Mouse (Mus musculus) neutrophil, adult 5-6 weeks (primary cell): ENCODE data around the gene Ric8a. TPM values are rescaled to one million over a fixed set of nuclear protein-coding genes. Genes with fewer than 3 reads are reported as not detected.

ENCODE experiments used
- ATAC-seq: fragments of 151-379, 151-347 bp; 2 replicates; pipeline ENCODE4 v1.8.0; 2017; ENCODE audit warnings: mild to moderate bottlenecking, moderate TSS enrichment; ENCODE audit not compliant: insufficient number of reproducible peaks, poor library complexity, low FRiP score, severe bottlenecking; ENCODE audit errors: extremely low read depth
- total RNA-seq: library from RNA; stranded (forward); fragments of 200-1000 nt; gene quantifications from 2 replicates; pipeline ENCODE4 v1.2.3, GENCODE M21; 2017

Ric8a gene
- total RNA-seq: 120 and 128 TPM in 2 replicates

DNA sequence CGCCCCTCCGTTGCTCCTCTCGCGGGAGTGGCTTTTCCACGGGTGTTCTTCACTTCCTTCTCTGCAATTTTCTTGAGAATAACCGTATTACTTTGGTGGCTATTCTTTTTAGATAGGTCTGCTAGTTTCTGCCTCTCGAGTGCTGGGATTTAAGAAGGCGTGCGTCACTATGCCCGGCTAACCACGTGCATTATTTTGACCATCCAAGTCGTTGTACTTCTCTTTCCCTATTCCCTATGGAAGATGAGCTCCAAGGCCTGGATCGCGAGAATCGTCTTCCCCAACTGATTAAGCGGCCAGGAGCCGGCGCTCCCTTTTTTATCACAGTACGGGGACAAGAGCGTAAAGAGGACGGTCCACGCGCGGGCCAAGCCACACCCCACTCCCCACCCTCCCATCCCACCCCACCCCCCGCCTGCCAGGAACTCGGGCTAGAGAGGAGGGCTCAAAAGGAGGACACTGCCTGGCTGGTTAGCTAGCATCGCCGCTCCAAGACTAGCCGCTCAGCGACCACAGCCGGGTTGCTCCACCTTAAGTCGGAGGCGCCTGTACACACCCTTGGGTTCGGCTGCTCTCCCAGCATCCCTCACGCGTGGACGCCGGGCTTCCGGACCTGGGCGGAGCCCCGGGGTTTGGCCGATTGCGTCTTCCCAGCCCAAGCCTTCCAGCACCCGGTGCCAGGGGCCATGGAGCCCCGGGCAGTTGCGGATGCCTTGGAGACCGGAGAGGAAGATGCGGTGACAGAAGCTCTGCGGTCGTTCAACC, at the start of gene Ric8a:
TSS of gene Ric8a (plus strand) at position 173 of the 765 bp plus-strand sequence.
- ATAC-seq: peak; percentile 69

DNA sequence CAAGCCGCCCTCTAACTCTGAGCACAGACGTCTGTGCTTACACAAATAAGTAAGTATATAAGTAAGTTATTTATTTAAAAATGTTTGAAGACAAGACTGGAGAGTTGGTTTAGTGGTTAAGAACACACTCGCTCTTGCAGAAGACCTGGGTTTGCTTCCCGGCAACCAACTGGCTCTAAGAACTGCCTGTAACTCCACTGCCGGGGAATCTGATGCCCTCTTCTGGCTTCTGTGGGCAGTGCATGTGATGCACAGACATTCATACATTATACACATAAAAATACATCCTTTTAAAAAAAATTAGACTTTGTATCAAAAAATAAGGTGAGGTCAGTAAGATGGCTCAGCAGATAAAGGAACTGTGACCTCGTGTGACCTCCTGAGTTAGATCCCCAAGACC, 46.3 kb upstream of the Ric8a start:
- no peak for ATAC-seq

DNA sequence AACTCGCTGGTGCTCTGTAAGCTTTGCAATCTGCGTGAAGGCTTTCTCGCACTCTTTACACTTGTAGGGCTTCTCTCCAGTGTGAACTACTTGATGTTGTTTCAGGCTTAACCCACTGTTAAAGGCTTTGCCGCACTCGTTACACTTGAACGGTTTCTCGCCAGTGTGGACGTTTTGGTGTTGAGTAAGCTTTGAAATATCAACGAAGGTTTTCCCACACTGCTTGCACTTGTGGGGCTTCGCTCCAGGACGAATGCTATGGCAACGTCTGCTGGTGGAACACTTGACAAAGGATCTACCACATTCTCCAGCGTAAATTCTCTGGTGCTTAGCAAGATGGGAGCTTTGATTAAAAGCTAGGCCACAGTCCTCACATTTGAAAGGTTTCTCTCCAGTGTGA, 45.0 kb upstream of the Ric8a start:
- no peak for ATAC-seq

DNA sequence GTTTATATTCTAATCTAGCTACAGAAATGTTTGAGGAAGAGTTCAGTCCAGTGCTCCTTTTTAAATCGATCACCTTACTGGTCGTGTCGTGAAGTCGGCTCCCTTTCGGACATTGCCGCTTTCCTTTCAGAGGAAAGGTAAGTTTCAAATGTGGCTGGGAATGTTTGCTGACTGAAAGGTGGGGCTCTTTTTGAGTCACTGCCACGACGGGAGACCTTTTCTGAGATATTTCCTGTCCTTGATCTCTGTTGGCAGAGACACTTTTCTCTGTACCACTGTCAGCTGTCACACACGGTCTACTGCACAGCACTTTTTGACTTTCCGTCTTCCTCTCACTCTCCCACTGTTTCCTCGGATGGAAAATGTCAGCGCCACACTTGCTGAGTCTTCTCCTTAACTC, 43.9 kb upstream of the Ric8a start:
- ATAC-seq: no peak

DNA sequence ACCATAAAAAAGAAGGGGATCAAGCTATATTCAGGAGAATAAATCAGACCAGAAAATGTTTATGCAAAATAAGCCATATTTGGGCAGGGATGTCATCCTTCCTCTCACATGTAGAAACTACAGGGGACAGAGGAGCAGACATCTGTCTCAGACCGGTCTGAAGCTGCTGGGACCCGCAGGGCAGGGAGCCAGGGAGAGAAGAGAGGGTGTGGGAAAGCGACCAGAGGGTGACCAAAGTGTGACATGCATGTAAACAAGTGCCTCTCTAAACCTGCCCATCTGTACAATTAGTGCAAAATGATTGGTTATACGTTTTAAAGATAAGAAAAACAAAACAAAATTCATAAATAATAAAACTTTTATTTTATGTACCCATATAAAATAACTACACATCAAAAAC, 36.6 kb upstream of the Ric8a start:
- ATAC-seq: no peak

DNA sequence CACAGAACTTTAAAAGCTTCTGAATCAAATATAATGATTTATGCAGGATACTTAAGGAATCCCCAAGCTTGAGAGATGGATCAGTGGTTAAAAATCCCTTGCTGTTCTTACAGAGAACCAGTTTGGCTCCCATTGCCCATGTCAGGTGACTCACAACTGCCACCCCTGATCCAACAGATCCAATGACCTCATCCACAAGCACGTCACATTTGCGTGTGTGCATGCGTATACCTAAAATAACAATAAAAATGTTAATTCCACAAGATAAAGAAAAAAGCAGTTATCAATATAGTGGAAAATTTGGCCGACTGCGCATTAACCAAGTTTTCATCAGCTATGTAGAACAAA, 35.5 kb upstream of the Ric8a start:
- ATAC-seq: no peak

DNA sequence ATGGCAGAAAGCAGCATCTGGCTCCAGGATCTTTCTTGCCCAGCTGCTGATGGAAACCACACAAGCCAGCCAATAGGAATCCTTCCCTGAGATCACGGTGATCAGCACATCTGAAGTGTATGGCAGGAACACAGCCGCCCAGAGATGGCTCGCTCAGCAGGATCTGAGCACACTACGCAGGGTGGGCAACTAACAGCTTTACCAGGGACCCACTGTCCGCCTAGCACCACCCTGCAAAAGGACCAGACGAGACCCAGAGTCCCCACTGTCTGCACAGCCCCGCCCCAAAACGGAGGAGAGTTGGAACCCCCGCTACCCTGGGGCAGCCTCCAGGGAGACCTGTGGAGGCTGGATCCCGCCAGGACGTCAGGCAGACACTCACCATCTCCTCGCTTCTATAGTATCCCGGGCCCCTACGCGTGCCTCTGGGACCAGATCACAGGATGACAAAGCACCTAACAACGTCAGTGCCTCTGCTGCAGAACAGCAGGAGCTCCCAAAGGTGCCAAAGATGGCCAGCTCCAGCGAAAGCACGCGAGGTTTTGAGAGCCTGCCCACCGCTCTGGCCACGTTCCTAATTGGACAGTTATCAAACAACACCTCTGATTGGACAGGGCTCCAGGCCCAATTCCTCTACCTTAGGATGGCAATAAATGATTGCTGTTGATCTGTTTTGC, 35.0 kb upstream of the Ric8a start, which contains the start of gene Zfp941:
TSS of gene Zfp941 (minus strand) at position 526 of the 677 bp plus-strand sequence.
- no peak for ATAC-seq

DNA sequence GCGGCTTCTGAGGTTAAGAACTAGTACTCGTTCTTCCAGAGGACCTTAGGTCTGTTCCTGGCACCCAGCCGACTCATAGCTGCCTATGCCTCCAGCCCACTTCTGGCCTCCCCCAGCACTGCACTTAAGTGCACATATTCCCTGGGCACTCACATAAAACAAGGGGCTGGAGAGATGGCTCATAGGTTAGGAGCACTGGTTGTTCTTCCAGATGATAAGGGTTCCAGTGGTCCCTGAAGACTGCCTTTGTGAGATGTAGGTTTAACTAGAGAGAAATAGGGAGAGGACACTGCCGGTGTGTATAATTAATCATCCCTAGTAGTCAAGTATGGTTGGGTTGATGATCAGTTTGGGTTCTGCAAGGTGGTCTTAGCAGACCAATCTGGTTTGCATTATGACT, 34.0 kb upstream of the Ric8a start:
- no peak for ATAC-seq

DNA sequence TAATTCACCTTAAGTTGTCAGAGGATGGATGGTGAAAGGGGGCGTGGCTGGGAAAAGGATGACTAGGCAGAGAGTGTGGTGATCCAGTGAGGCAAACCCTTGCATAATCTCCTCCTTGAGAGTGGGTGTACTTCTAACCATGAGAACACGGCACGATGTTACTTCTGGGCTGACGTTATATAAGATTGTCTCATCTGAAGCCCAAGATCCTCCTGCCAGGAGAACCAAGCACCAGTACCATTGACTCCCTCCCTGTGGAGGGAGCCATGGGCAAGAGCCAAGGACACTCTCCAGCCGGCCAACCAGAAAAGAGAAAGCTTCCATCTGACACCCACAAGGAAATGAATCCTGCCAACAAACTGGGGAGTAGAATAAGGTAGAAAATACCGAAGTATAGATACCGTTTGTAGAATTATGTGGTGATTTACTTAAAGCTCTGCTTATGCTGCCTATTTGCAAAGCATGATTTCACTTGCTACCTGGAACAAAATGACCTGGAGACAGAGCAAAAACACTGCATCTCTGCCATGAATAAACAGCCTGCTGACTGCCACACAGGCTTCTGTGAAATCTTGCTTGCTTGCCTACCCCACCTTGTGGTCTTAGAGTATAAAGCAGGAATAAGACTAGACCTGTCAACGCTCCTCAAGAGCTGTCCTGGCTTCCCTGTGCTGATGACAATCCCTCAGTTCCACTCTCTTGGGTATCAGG, 28.4 kb upstream of the Ric8a start:
- ATAC-seq: no peak

DNA sequence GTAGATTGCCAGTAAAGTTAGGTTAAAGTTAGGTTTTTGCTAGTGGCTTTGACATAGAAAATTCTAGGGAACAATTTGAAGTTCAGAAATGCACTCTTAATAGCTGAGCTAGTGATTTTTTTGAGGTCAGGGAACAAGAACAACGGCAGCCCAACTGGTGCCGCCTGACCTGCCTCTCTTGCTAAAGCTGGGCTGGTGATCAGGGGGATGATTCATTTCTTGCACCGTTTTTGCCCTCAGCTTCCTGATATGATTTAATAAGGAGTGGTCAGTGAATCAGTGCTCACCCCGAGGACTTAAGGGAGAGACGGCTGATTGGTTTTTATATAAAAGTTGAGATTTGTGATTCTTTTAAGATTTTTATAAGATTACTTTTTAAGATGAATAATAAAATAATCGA, 25.3 kb upstream of the Ric8a start:
- ATAC-seq: no peak

DNA sequence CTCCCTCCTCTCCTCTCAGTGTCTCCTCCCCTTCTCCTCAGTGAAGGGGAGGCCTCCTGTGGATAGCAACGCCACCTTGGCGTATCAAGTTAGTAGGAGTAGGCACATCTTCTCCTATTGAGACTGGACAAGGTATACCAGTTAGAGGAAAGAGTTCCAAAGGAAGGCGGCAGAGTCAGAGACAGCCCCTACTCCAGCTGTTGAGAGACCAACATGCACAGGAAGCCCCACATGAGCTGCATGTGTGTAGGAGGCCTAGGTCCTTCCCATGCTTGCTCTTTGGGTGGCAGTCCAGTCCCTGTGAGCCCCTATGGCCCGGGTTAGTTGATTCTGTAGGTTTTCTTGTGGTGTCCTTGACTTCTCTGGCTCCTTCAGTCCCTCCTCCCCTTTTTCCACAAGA, 23.4 kb upstream of the Ric8a start:
- no peak for ATAC-seq

DNA sequence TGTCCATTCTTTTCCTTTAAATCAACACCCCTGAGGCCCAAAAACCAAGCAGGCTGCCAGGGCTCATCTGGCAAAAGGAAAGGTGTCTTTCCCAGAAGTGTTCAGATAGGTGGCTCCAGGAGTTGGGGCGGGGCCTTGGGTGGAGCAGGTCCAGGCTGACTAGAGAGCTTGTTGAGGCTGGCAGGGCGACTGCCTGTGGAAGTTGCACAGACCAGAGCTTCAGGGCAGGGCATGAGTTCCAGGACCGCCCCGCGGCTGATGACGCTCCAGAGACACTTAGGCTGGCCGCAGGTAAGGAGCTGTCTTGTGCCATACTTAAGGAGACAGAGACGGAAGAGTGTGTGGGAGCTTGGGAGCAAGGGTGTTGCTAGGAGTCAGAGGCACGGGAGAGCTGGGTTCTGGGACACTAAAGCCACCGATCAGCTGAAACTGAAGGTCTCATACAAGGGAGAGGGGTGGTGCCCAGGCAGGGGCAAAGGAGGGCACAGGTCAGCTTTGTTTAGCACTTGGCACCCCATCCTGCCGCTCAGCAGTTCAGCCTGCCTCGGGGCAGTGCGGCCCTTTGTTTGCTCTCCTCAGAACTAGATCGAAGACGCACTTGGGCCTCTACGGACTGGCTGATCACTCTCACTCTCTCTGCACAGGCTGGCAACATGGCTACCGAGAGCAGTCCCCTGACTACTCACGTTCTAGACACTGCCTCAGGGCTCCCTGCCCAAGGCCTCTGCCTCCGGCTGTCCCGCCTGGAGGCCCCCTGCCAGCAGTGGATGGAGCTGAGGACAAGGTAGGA, 21.6 kb upstream of the Ric8a start, which contains the start of gene Urah:
TSS of gene Urah (plus strand) at position 51 of the 790 bp plus-strand sequence.
- no peak for ATAC-seq

DNA sequence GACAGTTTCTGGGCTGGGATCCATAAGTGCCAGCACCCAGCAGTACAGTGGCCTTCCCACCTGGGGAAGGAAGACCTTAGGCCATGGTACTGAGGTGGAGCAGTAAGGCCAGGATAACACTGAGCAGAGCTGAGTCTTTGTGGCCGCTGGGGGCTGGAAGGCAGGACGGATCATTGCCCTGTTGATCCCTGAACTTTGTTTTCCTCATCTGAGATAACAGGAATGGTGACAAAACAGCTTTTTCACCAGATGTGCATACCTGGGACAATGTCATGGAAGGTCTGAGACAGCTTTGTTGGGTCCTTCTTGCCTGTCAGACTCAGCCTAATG, 21.0 kb upstream of the Ric8a start:
- ATAC-seq: no peak

DNA sequence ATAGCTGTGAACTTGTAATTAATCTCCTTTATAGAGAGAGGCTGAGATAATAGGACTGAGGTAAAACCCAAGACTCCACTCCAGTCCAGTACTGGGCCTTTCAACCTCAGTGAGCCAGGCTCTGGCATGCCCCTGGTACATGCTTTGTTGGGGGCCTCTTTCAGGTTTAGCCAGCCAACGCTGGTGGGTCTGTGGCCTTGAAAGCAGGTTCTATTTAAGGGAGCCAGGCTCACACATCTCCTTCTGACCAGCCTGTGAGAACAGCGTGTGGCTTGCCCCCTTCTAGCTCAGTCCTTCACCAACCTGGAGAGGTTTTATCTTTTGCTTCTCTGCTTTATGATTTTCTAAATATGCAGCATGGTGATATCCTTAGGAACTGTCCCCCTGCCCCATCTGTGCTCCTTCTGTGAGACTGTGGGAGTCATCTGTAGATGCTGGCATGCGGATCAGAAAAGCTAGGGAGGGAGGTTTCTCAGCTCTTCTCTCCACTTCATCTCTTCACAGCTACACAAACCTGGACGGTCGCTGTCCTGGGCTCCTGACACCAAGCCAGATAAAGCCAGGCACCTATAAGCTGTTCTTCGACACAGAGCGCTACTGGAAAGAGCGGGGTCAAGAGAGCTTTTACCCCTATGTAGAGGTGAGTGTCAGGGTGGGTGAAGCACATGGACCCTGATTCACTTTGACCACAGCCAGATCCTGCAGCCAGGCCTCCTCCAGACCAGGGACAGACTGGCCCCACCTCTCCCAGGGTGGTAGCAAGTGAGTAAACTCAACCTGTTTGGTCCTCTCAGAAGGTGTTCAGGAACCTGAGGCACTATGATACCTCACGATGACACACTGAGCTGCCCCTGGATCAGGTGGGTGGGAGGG, 20.3 kb upstream of the Ric8a start:
- ATAC-seq: no peak

DNA sequence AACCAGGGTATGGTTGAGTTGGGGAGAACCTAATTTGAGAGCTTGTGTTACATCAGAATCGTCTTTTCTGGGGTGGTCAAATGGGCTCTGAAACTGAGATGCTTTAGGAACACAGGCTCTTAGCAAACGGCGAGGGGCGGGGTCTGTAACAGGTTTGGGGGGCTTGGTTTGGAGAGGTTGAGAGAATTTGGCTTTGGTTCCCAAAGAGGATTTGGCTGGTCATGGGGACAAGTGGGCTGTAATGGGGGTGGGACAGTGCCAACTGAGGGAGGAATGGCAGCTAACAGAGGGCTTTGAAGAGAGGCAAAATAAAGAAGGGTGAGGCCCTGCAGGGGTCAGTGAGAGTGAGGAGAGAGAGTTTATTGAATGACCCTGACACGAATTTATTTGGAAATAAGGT, 17.2 kb upstream of the Ric8a start:
- no peak for ATAC-seq

DNA sequence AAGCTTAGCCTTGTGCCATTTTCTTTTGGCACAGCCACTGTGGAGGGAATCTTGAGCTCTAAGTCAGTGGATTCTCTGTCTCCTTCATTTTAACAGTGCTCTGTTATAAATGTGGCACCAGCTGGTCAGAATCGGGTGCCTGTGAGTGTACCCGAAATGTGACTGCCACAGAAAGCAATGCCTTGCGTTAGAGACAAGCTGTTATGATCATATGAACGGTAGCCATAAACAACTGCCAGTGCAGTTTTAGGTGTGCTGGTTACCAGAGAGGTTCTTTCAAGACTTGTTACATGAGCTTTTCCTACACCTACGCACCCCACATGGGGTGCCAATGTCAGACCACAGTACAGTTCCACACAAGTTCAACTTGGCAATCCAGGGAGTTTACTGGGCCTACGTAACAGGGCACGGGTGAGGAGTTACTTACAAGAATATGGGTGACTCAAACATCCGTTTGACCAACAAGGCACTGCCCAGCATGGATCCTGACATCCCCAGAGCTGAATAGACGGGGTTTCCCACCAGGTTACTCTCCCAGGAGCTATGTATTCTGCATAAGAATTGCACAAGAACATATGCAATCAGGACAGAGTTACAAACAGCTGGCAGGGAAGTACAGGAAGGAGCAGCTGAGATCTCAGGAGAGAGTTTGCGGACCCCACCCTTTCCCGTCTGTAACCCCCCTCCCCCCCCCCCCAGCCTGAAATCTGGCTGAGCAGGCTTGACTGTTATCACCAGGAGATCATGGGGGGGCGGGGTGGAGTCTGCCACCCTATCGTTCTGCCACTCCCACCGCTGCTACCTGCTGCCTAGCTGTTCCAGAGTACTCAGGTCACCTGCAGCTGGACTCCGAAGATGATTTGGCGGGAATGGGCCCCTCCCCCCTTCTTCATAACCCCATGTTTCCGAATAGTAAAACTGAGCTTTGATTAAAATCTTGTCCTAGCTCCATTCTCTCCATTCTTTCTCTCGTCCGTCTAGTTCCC, 15.7 kb upstream of the Ric8a start:
- ATAC-seq: no peak

DNA sequence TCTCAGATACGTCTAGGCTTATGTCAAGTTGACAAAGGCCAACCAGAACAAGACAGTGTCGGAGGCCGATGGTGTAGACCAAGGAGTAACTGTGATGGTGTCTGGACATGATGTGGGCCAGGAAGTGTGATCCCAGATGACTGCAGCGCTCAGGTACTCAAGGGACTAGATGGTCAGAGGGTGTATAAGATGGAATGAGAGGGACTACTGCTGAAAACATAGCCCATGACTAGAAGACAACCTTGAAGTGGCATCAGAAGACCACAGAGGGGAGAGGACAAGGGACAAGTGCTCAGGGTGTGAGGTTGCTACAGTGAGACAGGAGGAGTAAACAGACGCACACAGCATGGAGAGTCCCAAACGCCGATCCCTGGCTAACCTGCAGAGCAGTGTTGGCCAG, 13.0 kb upstream of the Ric8a start:
- ATAC-seq: no peak
